Mouse (Mus musculus) stomach, postnatal 0 days (tissue): ENCODE measurements at regions not wholly inside any gene's neighbourhood (a gene's known extent, or its start where the extent isn't known, plus 50 kb on each side); places are given as distances from the start of the nearest gene placed in this dataset.

Source experiments
- CTCF ChIP-seq: IDR thresholded peaks from 2 replicates; pipeline ENCODE4 v1.5.1; 2016; ENCODE audit warnings: antibody characterized with exemption, low read depth, mild to moderate bottlenecking, moderate library complexity
- EP300 ChIP-seq: optimal IDR thresholded peaks from 2 replicates; pipeline ENCODE3; 2016; ENCODE audit warnings: antibody characterized with exemption

- TF ChIP-seq CTCF (no peak), EP300 (no peak)
Measured at GRCm38 (mm10) chr12:30647511-30647910, 63.3 kb downstream of the Tmem18 start.
